Mouse (Mus musculus) spleen, adult 2 months (tissue): ENCODE data around the gene Gm20388.

Experiments
- CTCF ChIP-seq: fragments of 200-500 bp; IDR thresholded peaks from 2 replicates; pipeline ENCODE4 v1.5.1; 2011; ENCODE audit warnings: mild to moderate bottlenecking, inconsistent platforms; ENCODE audit not compliant: insufficient read depth, insufficient read length, insufficient replicate concordance; ENCODE audit errors: extremely low read depth
- POLR2A ChIP-seq: fragments of 200-500 bp; IDR thresholded peaks from 2 replicates; pipeline ENCODE4 v1.6.1; 2011; ENCODE audit warnings: low read depth, low read length, inconsistent platforms

DNA sequence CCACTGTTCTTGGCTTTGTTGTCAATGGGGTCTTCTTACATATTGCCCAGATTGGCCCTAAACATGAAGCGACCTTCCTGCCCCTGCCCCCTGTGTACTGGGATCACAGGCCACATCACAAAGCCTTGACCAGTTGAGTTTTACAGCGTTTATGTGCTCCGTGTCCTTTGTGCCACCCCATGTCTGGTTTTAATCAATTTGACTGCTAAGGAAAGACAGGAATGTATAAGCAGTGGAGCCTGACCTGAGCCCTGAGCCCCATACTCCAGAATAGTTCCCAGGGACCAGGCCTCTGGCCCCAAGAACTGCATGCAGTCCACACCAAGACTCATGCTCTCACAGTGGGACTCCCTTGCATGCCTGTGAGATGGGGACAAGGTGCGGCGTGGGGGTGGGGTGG, 2964.5 kb downstream of the Gm20388 start:
- TF ChIP-seq POLR2A (no peak), CTCF (no peak)
